Mouse (Mus musculus): ENCODE measurements around the gene Rev3l. TPM values are rescaled to one million over a fixed set of nuclear protein-coding genes. Genes with fewer than 3 reads are reported as not detected.
"Not testable (repeated sequence)": the region's sequence is repeated elsewhere in the genome, so short reads cannot be mapped to it uniquely, and the experiment has no call there.

Rev3l gene
- total RNA-seq, 2 experiments from 2014 or later: 13.7 to 16.0 TPM

- intact Hi-C loops (cut with DNase I): no loop called here
- DNase-seq (ENCODE audit: low spot score): no peak
Measured at GRCm38 (mm10) chr10:39773940-39774726, 42.2 kb downstream of the Rev3l start.

GRCm38 (mm10) chr10:39776927-39777326, 45.0 kb downstream of the Rev3l start:
- no peak for DNase-seq (ENCODE audit: low spot score)
- intact Hi-C loops (cut with DNase I): no loop called here

DNA sequence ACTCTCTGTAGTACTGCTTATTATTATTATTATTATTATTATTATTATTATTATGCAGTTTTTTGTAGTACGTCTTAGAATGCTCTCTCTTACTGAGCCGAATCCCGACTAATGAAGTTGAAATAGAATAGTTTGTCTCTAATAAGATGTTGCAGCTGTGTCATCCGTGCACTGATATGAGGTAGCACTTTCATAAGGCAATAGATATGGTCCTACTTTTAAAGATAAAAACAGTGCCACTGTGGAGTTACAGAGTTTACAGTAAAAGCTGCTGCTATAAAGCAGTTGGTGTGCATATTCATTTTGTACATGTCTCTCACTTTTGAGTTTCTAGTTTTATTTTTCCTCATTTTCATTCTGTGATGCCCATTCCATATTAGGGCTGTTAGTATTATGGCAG, 46.4 kb downstream of the Rev3l start:
- intact Hi-C loops (cut with DNase I): no loop called here
- DNase-seq (ENCODE audit: low spot score): no peak

- intact Hi-C loops (cut with DNase I): no loop called here
- DNase-seq (ENCODE audit: low spot score): no peak
Measured at GRCm38 (mm10) chr10:39785241-39785640, 53.3 kb downstream of the Rev3l start.

GRCm38 (mm10) chr10:39793295-39793694, 61.4 kb downstream of the Rev3l start:
- DNase-seq (ENCODE audit: low spot score): no peak
- intact Hi-C loops (cut with DNase I): no loop called here

DNA sequence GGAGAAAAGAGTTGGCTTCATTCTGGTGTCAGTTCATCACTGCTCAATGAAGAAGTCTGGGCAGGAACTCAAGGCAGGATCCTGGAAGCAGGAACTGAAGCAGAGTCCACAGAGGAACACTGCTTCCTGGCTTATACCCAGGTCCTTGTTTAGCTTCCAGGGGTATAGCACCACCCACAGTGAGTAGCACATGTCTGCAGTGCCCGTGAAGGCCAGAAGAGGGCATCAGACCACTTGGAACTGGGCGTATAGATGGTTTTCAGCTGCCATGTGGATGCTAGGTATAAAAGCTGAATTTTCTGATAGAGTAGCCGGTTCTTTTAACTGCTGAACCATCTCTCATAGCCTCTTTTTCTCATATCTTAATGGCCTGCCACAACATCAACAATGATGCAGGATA, 79.6 kb downstream of the Rev3l start:
- intact Hi-C loops (cut with DNase I): loop anchor here (10.0 kb wide), 1 partner anchor 647 kb away; the partner anchor contains the start of gene Ccn6
- DNase-seq (ENCODE audit: low spot score): no peak

GRCm38 (mm10) chr10:39842621-39843020, 110.7 kb downstream of the Rev3l start:
- intact Hi-C loops (cut with DNase I): no loop called here

GRCm38 (mm10) chr10:39865509-39865908, 133.6 kb downstream of the Rev3l start:
- DNase-seq (ENCODE audit: low spot score): no peak
- intact Hi-C loops (cut with DNase I): no loop called here

More at GRCm38 (mm10) chr10:39842621-39843020, 110.7 kb downstream of the Rev3l start:
- DNase-seq (ENCODE audit: low spot score): no peak

- intact Hi-C loops (cut with DNase I): no loop called here
- DNase-seq (ENCODE audit: low spot score): no peak
Measured at GRCm38 (mm10) chr10:39888621-39889020, 156.7 kb downstream of the Rev3l start.

DNA sequence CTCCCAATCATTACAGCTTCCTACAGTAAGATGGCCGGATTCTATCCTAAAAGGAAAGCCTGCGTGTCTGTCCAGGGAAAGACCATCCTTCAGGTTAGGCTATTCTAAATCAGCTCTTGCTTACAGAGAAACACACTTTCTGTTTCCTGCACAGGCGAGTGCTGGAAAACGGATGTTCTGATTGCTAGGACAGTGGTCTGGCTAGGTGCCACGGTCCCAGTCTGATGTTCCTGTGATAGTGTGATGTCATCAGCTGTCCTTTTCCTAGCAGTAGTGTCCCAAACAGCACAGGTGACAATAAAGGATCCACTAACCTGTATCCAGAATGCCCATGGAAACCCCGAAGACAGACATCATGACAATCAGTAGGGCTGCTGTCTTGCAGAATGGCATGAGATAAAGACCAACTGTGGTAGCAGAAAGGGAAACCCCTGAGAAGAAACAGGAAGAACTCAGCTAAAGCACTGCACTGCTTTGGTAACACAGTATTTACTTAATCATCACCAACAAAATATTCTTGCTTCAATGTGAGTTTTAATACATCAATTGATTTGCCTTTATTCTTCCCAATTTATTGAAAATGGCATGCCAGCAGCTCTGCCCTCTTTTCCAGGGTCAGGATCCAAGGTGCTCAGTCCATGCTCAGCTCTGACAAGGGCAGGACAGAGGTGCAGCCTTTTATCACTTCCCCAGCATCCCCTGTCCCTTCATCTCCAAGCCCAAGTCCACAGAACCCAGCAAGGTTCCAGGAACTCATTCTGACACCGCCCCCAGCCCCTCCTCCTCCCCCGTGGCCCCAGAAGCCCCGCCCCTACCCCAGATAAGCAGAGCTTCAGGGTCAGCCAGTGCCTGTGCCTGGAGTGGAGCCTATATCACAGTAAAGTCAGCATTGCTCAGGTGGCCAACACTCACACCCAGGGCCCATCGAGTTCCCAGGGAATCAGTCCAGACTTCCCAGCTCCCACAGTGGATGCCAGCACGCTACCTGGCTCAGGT, 162.1 kb downstream of the Rev3l start:
- intact Hi-C loops (cut with DNase I): no loop called here
- no peak for DNase-seq (ENCODE audit: low spot score)

GRCm38 (mm10) chr10:39896503-39896902, 164.6 kb downstream of the Rev3l start:
- DNase-seq (ENCODE audit: low spot score): no peak
- intact Hi-C loops (cut with DNase I): loop anchor here (5.0 kb wide), 1 partner anchor 61 kb away; no protein-coding TSS in a partner anchor

DNA sequence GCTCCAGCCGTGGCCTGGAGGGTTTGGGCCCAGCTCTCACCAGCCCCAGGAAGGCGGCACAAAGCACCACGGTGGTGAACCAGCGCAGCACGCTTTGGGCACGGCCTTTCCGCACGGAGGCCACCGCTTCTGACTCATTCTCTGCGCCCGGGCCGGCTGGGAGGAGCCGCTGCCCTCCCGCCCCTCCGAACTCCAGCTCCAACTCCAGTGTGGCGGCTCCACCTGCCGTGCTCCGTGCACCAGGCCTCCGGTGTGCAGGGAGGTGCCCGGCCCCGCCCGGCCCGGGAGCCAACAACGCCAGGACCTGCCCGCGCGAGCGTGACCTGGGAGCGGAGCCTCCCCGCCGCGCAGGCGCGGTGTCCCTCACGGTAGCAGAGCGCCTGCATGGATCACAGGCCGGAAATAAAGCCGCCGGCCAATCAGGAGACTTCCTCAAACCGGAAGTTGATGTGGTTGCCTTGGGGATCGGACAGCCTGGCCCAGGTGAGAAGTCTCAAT, 167.0 kb downstream of the Rev3l start, which contains the start of gene Mfsd4b4:
TSS of gene Mfsd4b4 (minus strand) at position 365 of the 498 bp plus-strand sequence.
- intact Hi-C loops (cut with DNase I): loop anchor here (5.0 kb wide), 1 partner anchor 58 kb away; no protein-coding TSS in a partner anchor
- peak; percentile 71 for DNase-seq (ENCODE audit: low spot score)

GRCm38 (mm10) chr10:39904191-39904590, 172.3 kb downstream of the Rev3l start:
- no peak for DNase-seq (ENCODE audit: low spot score)
- intact Hi-C loops (cut with DNase I): no loop called here

DNA sequence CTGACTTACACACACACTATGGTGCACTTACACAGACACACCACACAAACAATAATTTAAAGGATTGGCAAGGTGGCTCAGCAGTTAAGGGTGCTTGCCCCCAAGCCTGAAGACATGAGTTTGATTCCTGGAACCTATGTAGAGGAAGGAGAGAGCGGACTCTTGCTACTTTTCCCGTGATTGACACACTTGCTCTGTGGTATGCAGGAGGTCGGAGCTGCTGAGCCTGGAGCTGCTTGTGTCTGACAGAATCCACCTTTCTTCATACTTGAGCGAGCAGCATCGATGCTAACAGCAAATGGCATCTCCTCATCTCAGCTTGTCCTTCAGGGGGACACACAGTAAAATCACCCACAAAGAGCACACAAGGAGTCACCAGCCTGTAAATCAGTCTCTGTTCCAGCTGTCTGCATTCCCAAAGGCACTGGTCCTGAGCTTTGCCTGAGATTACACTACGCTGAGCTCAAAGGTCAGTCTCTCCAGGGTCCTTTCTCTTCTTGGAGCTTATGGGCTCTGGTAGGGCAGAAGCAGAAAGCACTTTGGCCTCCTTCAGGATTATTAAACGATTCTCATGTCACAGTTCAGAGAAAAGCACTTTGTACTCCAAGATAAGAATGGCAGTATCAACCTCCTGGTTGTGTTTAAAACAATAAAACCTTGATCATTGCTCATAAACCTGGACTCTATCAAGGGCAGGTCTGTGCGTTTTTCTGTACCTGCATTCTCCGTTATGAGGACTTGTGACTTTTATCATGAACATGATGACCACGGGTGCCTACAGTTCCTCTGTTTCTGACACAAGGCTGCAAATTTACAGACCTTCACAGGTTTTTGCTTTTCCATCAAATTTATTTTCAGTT, 175.1 kb downstream of the Rev3l start:
- no peak for DNase-seq (ENCODE audit: low spot score)
- intact Hi-C loops (cut with DNase I): no loop called here

DNA sequence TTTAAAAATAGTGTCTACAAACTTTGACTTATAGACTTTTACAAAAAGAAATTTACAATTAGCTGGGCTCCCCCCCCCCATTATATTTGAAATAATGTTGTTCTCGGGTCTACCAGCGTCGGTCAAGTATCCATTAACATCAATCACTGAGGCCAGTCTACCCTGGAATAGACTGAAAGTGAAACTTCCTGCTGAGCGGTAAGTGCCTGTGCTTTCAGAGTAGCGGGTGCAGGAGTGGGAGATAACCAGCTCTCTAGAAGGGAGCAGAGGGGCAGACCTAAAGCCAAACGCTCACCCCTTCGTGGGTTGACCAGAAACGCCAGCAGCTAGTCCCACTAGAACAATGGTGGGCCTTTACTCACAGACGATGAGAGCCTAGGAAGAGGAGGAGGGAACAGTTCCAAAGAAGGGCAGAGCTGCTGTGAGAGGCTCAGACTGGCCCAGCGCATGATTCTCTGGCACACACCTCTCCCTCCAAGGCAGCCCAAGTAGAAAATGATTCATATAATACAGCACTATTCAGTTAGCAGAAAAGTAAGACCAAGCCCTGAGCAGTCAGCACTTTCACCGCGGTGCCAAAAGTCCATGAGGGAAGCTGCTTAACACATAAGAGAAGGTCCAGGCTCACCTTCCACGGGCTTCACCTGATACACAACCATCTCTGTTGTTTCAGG, 177.0 kb downstream of the Rev3l start:
- intact Hi-C loops (cut with DNase I): no loop called here

DNA sequence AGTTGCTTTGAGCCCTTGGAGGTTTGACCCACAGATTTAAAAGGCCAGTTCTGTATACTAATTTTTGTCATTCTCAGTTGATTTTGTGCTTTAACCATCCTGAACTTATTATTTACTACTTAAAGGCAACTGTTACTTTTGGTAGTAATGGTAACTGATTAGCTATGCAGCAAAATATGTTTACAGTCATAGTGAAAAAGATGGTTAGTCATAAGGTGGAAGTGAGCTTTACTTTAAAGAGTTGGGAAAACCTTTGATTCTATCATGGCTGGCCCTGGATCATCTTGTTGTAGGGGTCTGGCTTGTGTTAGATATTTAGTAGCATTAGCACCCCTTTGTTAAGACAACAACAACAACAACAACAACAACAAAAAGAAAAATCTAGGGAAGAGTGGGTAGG, 180.7 kb downstream of the Rev3l start:
- no peak for DNase-seq (ENCODE audit: low spot score)
- intact Hi-C loops (cut with DNase I): no loop called here

More for the DNA sequence above, 177.0 kb downstream of the Rev3l start:
- DNase-seq (ENCODE audit: low spot score): no peak

DNA sequence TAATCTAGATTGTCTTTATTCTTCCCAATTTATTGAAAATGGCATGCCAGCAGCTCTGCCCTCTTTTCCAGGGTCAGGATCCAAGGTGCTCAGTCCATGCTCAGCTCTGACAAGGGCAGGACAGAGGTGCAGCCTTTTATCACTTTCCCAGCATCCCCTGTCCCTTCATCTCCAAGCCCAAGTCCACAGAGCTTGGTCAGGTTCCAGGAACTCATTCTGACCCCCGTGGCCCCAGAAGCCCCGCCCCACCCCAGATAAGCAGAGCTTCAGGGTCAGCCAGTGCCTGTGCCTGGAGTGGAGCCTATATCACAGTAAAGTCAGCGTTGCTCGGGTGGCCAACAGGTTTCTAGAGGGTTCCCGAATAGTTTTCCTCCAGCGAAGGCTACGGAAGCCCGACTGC, 192.6 kb downstream of the Rev3l start:
- DNase-seq (ENCODE audit: low spot score); intact Hi-C loops (cut with DNase I): not testable (repeated sequence)

Data from heart, postnatal 25 days (tissue).